Mouse (Mus musculus) heart, adult 2 months (tissue): ENCODE measurements at regions not wholly inside any gene's neighbourhood (a gene's known extent, or its start where the extent isn't known, plus 50 kb on each side); places are given as distances from the start of the nearest gene placed in this dataset.

ENCODE experiments used
- DNase-seq, 2 experiments: peaks; one replicate each; pipeline ENCODE4 v3.0.0; 2021
- H3K27ac ChIP-seq: fragments of 200-600 bp; 2 replicates; pipeline ENCODE4 v1.8.1; 2022
- H3K27me3 ChIP-seq: fragments of 200-500 bp; 2 replicates; pipeline ENCODE4 v1.6.1; 2012; ENCODE audit warnings: mild to moderate bottlenecking, low read length, inconsistent platforms, mixed read lengths; ENCODE audit not compliant: control insufficient read depth, insufficient read depth
- H3K36me3 ChIP-seq: fragments of 200-500 bp; 2 replicates; pipeline ENCODE4 v1.6.1; 2012; ENCODE audit warnings: low read length, inconsistent platforms; ENCODE audit not compliant: control insufficient read depth, insufficient read depth
- H3K4me1 ChIP-seq: fragments of 200-500 bp; 2 replicates; pipeline ENCODE4 v1.6.1; 2011; ENCODE audit warnings: low read length; ENCODE audit not compliant: control insufficient read depth, insufficient read depth
- H3K4me3 ChIP-seq: fragments of 200-600 bp; 2 replicates; pipeline ENCODE4 v1.8.1; 2022
- H3K79me2 ChIP-seq: fragments of 200-500 bp; replicated peaks from 2 replicates; pipeline ENCODE4 v1.6.1; 2012; ENCODE audit warnings: mild to moderate bottlenecking, inconsistent platforms, low read length, moderate library complexity, mixed read lengths; ENCODE audit not compliant: control insufficient read depth, insufficient read depth
- H3K9ac ChIP-seq: fragments of 200-500 bp; 2 replicates; pipeline ENCODE4 v1.6.1; 2012; ENCODE audit warnings: low read depth, mild to moderate bottlenecking, control low read depth, inconsistent platforms, low read length, mixed read lengths
- CTCF ChIP-seq: fragments of 200-600 bp; IDR thresholded peaks from 2 replicates; pipeline ENCODE4 v1.8.1; 2022; ENCODE audit warnings: antibody characterized with exemption, mild to moderate bottlenecking, moderate library complexity
- EP300 ChIP-seq: fragments of 200-500 bp; IDR thresholded peaks from 2 replicates; pipeline ENCODE4 v1.6.1; 2011; ENCODE audit warnings: low read depth, low read length, control low read depth; ENCODE audit not compliant: insufficient read depth
- POLR2A ChIP-seq: fragments of 200-500 bp; IDR thresholded peaks from 2 replicates; pipeline ENCODE4 v1.6.1; 2011; ENCODE audit warnings: mild to moderate bottlenecking, low read depth, low read length, control low read depth; ENCODE audit not compliant: insufficient read depth
- WGBS: fragments of 180-500 bp; shearing (Covaris S2); methylation state at CpG from one replicate; pipeline ENCODE4 v1.1.7; 2018; 5-methylcytosine and 5-hydroxymethylcytosine counted together
- intact Hi-C: fragments of 180-260 bp; cut with DNase I; formaldehyde crosslinking; loops from one replicate; pipeline ENCODE4 v1.15.1; 2025

DNA sequence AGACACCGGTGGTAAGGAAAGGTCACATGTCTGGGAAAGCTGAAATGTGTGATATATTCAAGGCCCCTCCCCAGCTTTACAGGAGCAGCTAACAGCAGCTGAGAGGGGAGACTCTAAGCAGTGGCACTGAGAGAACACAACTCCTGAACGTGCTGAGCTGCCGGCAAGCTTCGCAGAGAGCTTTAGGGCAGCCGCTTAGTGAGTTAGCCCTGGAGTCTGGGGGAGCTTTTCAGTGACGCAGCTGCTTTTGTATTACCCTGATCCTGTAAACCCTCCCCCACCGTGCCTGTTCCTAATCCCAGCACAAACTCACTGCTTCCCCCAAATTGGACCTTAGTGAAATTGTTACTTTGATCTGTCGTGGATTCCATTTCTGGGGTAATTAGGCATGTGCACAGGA is 442.6 kb downstream of the Prdm2 start:
- peaks cover 2% of the 10 kb centered on the region; the same call in 1 of the 2 replicates for H3K4me1 ChIP-seq
- DNase-seq = no peak
- H3K4me3 ChIP-seq = no peak overlapping the region
- no peaks in the 10 kb centered on the region for H3K27me3 ChIP-seq
- no peaks in the 10 kb centered on the region for H3K79me2 ChIP-seq
- TF ChIP-seq CTCF (no peak), POLR2A (no peak), EP300 (no peak)
- intact Hi-C loops = no loop called here
- no peak overlapping the region for H3K27ac ChIP-seq
- no peak overlapping the region for H3K9ac ChIP-seq
- H3K36me3 ChIP-seq = no peaks in the 10 kb centered on the region
- WGBS = 52% methylated on average over 8 of the region's 8 CpGs

DNA sequence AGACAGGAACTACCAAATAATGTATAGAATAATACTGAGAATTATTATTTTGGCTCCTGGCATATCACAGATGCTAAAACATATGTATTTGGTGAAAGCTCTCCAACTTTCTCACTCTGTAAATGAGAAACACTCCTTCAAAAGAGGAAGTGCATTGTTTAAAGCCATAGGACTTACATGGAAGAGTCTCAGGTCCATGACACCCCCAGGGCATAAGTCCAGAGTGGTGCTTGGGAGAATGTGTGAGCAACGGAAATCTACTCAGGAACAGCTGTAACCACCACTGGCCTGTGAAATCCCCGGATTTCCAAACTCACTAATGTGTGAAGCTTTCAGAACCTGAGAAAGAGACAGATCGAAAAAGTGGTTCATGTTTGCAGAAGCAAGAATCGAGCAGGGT is 445.1 kb downstream of the Prdm2 start:
- H3K4me3 ChIP-seq = no peak overlapping the region
- no peaks in the 10 kb centered on the region for H3K4me1 ChIP-seq
- no peak for DNase-seq
- no peak overlapping the region for H3K27ac ChIP-seq
- TF ChIP-seq POLR2A (no peak), CTCF (no peak), EP300 (no peak)
- no peaks in the 10 kb centered on the region for H3K79me2 ChIP-seq
- WGBS = 61% methylated on average over 4 of the region's 4 CpGs
- H3K36me3 ChIP-seq = no peaks in the 10 kb centered on the region
- no peak overlapping the region for H3K9ac ChIP-seq
- intact Hi-C loops = no loop called here
- no peaks in the 10 kb centered on the region for H3K27me3 ChIP-seq

DNA sequence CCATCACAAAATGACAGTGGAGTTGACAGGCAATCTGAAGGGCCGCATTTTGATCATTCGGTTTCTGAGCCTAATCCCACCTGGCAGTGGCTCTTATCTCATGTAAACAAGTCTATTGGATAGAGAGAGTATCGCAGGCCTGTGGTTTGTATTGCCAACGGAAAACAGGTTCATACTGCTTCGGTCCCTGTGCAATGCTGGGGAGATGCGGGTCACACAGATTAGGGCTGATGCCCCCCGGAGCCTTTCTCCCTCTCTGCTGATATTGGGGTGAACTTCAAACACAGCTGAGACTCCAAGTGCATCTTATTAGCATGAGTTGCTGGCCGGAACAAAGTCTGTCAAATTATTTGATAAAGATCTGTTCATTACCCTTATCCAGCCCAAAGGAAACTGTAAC is 451.2 kb downstream of the Prdm2 start:
- intact Hi-C loops = no loop called here
- TF ChIP-seq EP300 = no peak
- no peak for TF ChIP-seq POLR2A
- TF ChIP-seq CTCF = no peak

DNA sequence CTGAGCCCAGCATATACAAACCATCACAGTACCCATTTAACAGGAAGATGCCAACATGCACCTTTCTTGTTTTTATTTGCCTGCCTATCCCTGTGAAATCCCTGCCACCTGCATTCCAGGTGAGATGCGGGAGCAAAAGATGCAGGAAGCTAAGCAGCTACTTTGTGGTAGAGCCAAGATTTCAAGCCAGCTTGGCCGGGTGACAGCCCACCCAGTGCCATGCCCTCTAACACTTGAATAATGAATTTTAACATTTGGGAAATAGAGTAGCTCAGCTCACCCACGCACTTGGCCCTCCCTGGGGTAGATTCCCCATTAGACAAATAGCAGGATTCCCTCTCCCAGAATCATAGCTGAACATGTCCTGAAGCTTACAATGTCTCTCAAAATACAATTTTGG is 454.7 kb downstream of the Prdm2 start:
- intact Hi-C loops = loop anchor here (10.0 kb wide), 1 partner anchor 87 kb away; no protein-coding TSS in a partner anchor
- Histone ChIP-seq H3K36me3 (no peaks in the 10 kb centered on the region), H3K79me2 (no peaks in the 10 kb centered on the region), H3K4me3 (no peak overlapping the region), H3K4me1 (no peaks in the 10 kb centered on the region; the same call in 1 of the 2 replicates), H3K9ac (no peak overlapping the region), H3K27me3 (no peaks in the 10 kb centered on the region), H3K27ac (no peak overlapping the region)
- TF ChIP-seq EP300 (no peak), POLR2A (no peak), CTCF (no peak)
- DNase-seq = no peak
- WGBS = 75% methylated on average over 3 of the region's 3 CpGs

More for the DNA sequence above, 451.2 kb downstream of the Prdm2 start:
- Histone ChIP-seq H3K4me1 (no peaks in the 10 kb centered on the region; the same call in 1 of the 2 replicates), H3K27ac (no peak overlapping the region), H3K79me2 (no peaks in the 10 kb centered on the region), H3K27me3 (no peaks in the 10 kb centered on the region), H3K9ac (no peak overlapping the region), H3K4me3 (no peak overlapping the region), H3K36me3 (no peaks in the 10 kb centered on the region)
- WGBS = 67% methylated on average over 8 of the region's 8 CpGs
- DNase-seq = no peak

DNA sequence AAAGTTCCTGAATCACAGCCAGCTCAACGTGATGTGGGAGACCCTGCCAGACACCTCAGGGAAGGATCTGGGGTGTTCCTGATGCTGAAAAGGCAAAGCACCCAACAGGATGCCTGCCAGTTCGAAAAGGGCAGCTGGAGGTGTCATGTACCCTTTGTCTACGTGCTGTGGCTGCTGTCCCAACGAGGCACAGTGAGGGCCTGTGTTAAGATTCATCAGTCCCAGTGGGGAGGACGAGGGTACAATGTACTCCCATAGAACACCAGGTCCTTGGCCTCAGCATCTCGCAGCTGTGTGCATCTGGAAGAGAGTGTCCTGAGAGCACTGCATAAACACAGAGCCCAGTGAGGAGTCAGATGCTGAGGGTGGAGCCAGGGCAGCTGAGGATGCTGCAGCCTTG is 456.5 kb downstream of the Prdm2 start:
- no peaks in the 10 kb centered on the region for H3K27me3 ChIP-seq
- peak; percentile 93 for TF ChIP-seq EP300
- no peak for TF ChIP-seq CTCF
- 0 out of 2 replicates have a peak, but pooled peaks have one; percentile 26 for TF ChIP-seq POLR2A
- peak; percentile 79 to 82 for DNase-seq
- H3K36me3 ChIP-seq = no peaks in the 10 kb centered on the region
- 51% methylated on average over 6 of the region's 6 CpGs for WGBS
- H3K79me2 ChIP-seq = no peaks in the 10 kb centered on the region
- H3K4me3 ChIP-seq = no peak overlapping the region
- no peak overlapping the region for H3K9ac ChIP-seq
- intact Hi-C loops = loop anchor here (10.0 kb wide), 1 partner anchor 88 kb away; no protein-coding TSS in a partner anchor
- no peaks in the 10 kb centered on the region; the same call in 1 of the 2 replicates for H3K4me1 ChIP-seq
- H3K27ac ChIP-seq = no peak overlapping the region

DNA sequence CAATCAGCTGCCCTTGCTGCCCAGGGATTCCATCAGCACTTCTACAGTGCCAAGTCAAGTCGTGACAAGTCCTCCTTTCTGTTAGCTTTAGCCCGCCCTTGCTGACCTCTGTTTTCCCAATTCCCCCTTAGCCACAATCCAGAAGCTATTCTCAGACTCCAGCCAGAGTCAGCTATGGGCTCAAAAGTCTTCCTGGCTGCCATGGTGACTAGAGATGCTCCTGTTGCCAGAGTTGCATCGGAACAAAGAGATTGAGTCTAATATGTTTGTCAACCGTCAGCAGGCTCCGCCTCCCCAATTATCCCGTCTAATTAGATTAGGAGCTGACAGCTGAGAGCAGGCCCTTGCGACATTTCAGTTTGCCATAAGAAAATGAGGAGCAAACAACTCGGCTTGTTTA is 462.9 kb downstream of the Prdm2 start:
- no peak for TF ChIP-seq CTCF
- no peak for TF ChIP-seq POLR2A
- no peak for TF ChIP-seq EP300
- no peaks in the 10 kb centered on the region for H3K36me3 ChIP-seq
- no peaks in the 10 kb centered on the region for H3K79me2 ChIP-seq
- H3K27ac ChIP-seq = no peak overlapping the region
- H3K4me3 ChIP-seq = no peak overlapping the region
- H3K4me1 ChIP-seq = no peaks in the 10 kb centered on the region; the same call in 1 of the 2 replicates
- intact Hi-C loops = loop anchor here (10.0 kb wide), 1 partner anchor 95 kb away; no protein-coding TSS in a partner anchor
- DNase-seq = no peak
- H3K27me3 ChIP-seq = no peaks in the 10 kb centered on the region
- no peak overlapping the region for H3K9ac ChIP-seq
- WGBS = 57% methylated on average over 8 of the region's 8 CpGs
